Comparison of ENCODE assay signal across 10 mouse cellular contexts in the genomic region with DNA sequence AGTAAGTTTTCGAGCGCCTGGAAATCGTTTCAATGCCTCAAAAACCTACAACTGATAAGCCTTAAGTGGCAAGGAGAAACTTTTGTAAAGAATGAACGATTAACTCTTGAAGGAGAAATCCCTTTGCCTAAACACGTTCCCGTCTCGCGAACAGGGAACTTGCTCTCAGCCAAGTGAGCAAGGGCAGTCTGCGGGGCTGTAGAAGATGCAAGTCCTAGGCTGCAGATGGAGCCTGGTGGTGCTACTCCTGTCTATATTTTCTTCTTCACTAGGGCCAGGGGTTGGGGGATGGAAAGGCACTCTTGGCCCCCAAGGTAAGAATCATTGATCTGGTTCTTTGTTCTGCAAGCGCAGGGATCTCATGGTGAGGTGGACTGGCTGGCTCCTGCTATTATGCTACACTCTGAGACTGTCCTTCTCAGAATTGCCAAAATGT.
DNase-seq lines count a peak whose midpoint lies in the region; ATAC-seq and TF ChIP-seq lines count a peak whose summit lies in the region.
"Had no signal": no experiment of that assay in that cellular context is flagged by ENCODE, and none has a peak within 500 bp of the region (broad histone marks: within the 10 kb centered on the region; RNA-seq: fewer than 3 reads in every experiment).

No protein-coding gene starts in this region.

- no peak for TF ChIP-seq POLR2A in kidney, adult 2 months (IDR thresholded peaks at IDR 0.05; ENCODE audit: low read depth, low read length)

- H3K9me3 ChIP-seq in forebrain, embryonic 14.5 days (replicated peaks; ENCODE audit: control insufficient read depth, low read length): no peaks in the 10 kb centered on the region

- 23% methylated on average over 10 of the region's 10 CpGs for whole genome bisulfite sequencing in kidney, adult 2 months
- under 1% methylated on average over 10 of the region's 10 CpGs for WGBS in forebrain, embryonic 14.5 days

- no peak for ATAC-seq in forebrain, embryonic 14.5 days

- no peaks in the 10 kb centered on the region for H3K36me3 ChIP-seq in kidney, adult 2 months (ENCODE audit: control insufficient read depth, insufficient read depth, low read length)
- no peaks in the 10 kb centered on the region for H3K36me3 ChIP-seq in forebrain, embryonic 14.5 days (ENCODE audit: control insufficient read depth, insufficient read depth, low read length)

- H3K27ac ChIP-seq in kidney, adult 2 months (ENCODE audit: insufficient read depth, low read depth, low read length): no peak overlapping the region
- no peak overlapping the region for H3K27ac ChIP-seq in forebrain, embryonic 14.5 days (ENCODE audit: low read depth, low read length)
- H3K27ac ChIP-seq: macrophage had no signal

- H3K4me2 ChIP-seq in forebrain, embryonic 14.5 days (ENCODE audit: low read length): no peak overlapping the region

- no peaks in the 10 kb centered on the region for H3K4me1 ChIP-seq in kidney, adult 2 months (ENCODE audit: control insufficient read depth, insufficient read depth, low read length)
- peaks cover 9% of the 10 kb centered on the region for H3K4me1 ChIP-seq in forebrain, embryonic 14.5 days (ENCODE audit: control insufficient read depth, insufficient read depth, low read length)

- TF ChIP-seq CTCF in kidney, adult 2 months (conservative IDR thresholded peaks at IDR 0.05; ENCODE audit: insufficient read depth, insufficient read length, low read depth, low read length): no peak

- no peak overlapping the region for H3K4me3 ChIP-seq in kidney, adult 2 months (ENCODE audit: insufficient read depth, low read depth, low read length)
- H3K4me3 ChIP-seq in forebrain, embryonic 14.5 days (ENCODE audit: low read depth, low read length): no peak overlapping the region

- peaks cover 4% of the 10 kb centered on the region for H3K27me3 ChIP-seq in kidney, adult 2 months (replicated peaks; ENCODE audit: control insufficient read depth, insufficient read depth, low read length)
- peaks cover 32% of the 10 kb centered on the region for H3K27me3 ChIP-seq in forebrain, embryonic 14.5 days (replicated peaks; ENCODE audit: control insufficient read depth, insufficient read depth, low read length)

- H3K9ac ChIP-seq in forebrain, embryonic 14.5 days (ENCODE audit: low read length): no peak overlapping the region

- DNase-seq in kidney, adult 2 months: peak; percentile 19
- DNase-seq in kidney, adult 11 months: no peak
- DNase-seq in thymus, postnatal 4 days: peak; percentile 22
- no peak for DNase-seq in thymus, postnatal 36 days
- peak; percentile 41 for DNase-seq in forebrain, embryonic 14.5 days (ENCODE audit: low spot score)
- DNase-seq in retina, postnatal 1 day: peak; percentile 64
- no peak for DNase-seq in lung, postnatal 36 days
- no peak for DNase-seq in frontal cortex, adult 2 months (ENCODE audit: extremely low spot score in 1 of 2, low spot score in 1 of 2)
- DNase-seq: cerebellum, adult 8-10 months had no signal

Comparison
In these comparisons a context has a peak if more than half of its experiments do, and no peak if none do; other contexts are left out.
1. DNase-seq: peak in kidney, adult 2 months (single experiment), thymus, postnatal 4 days (single experiment), forebrain, embryonic 14.5 days (single experiment) and retina, postnatal 1 day (single experiment); none in kidney, adult 11 months (single experiment), thymus, postnatal 36 days (0 of 2), lung, postnatal 36 days (single experiment) and frontal cortex, adult 2 months (0 of 2).